In genomic region chr10:119980032-119980431, GRCm38 (mm10) we compare ENCODE assay signal across 16 mouse cellular contexts.
A peak's percentile ranks its signal among the peaks of the same experiment; 100 is the strongest.
DNase-seq lines count a peak whose midpoint lies in the region; ATAC-seq and TF ChIP-seq lines count a peak whose summit lies in the region.
"Had no signal": no experiment of that assay in that cellular context is flagged by ENCODE, and none has a peak within 500 bp of the region (broad histone marks: within the 10 kb centered on the region; RNA-seq: fewer than 3 reads in every experiment).

No protein-coding gene starts in this region.

- DNase-seq in forebrain, embryonic 10.5 days (ENCODE audit: extremely low spot score, low spot score), result no peak
- DNase-seq in forebrain, postnatal 0 days, result no peak
- DNase-seq in hindbrain, embryonic 11.5 days (ENCODE audit: low spot score), result no peak
- no peak for DNase-seq in embryonic facial prominence, embryonic 14.5 days (ENCODE audit: low spot score)
- peak; percentile 46 for DNase-seq in midbrain, embryonic 14.5 days
- no peak for DNase-seq in layer of hippocampus, postnatal 14 days (ENCODE audit: low spot score in 2 of 2)
- DNase-seq in left cerebral cortex, postnatal 14 days (ENCODE audit: low spot score in 2 of 2), result no peak
- DNase-seq: adrenal gland, postnatal 36 days; gastrocnemius, postnatal 36 days; kidney, postnatal 25 days; lung, adult 2 months; right cerebral cortex, adult 18-20 months; thymus, adult 2 months had no signal

- no peaks in the 10 kb centered on the region for H3K9me3 ChIP-seq in forebrain, embryonic 10.5 days
- no peaks in the 10 kb centered on the region for H3K9me3 ChIP-seq in forebrain, postnatal 0 days (ENCODE audit: low read length)
- no peaks in the 10 kb centered on the region for H3K9me3 ChIP-seq in hindbrain, embryonic 13.5 days
- H3K9me3 ChIP-seq in hindbrain, embryonic 11.5 days (ENCODE audit: control insufficient read depth, low read length), result no peaks in the 10 kb centered on the region
- H3K9me3 ChIP-seq in embryonic facial prominence, embryonic 14.5 days (ENCODE audit: control insufficient read depth, low read length), result no peaks in the 10 kb centered on the region
- H3K9me3 ChIP-seq in midbrain, embryonic 14.5 days (ENCODE audit: control insufficient read depth, low read length), result no peaks in the 10 kb centered on the region
- H3K9me3 ChIP-seq: intestine, embryonic 15.5 days; limb, embryonic 15.5 days had no signal

- H3K27ac ChIP-seq in forebrain, embryonic 10.5 days, result no peak overlapping the region
- H3K27ac ChIP-seq in forebrain, postnatal 0 days (ENCODE audit: low read depth, low read length), result no peak overlapping the region
- H3K27ac ChIP-seq in hindbrain, embryonic 13.5 days, result peak overlapping the region; percentile 50
- no peak overlapping the region for H3K27ac ChIP-seq in hindbrain, embryonic 11.5 days (ENCODE audit: low read depth, low read length)
- no peak overlapping the region for H3K27ac ChIP-seq in embryonic facial prominence, embryonic 14.5 days (replicated peaks; ENCODE audit: low read depth, low read length)
- peak overlapping the region; percentile 66 for H3K27ac ChIP-seq in midbrain, embryonic 14.5 days (replicated peaks; ENCODE audit: low read depth, low read length)
- H3K27ac ChIP-seq: intestine, embryonic 15.5 days; limb, embryonic 15.5 days had no signal

- intact Hi-C loops in left cerebral cortex, postnatal 14 days (cut with DNase I), result no loop called here

- H3K4me1 ChIP-seq in forebrain, embryonic 10.5 days, result peaks cover 14% of the 10 kb centered on the region
- no peaks in the 10 kb centered on the region for H3K4me1 ChIP-seq in forebrain, postnatal 0 days (ENCODE audit: insufficient read depth)
- peaks cover 8% of the 10 kb centered on the region for H3K4me1 ChIP-seq in hindbrain, embryonic 13.5 days (replicated peaks)
- no peaks in the 10 kb centered on the region for H3K4me1 ChIP-seq in hindbrain, embryonic 11.5 days (replicated peaks; ENCODE audit: control insufficient read depth, insufficient read depth, low read length)
- H3K4me1 ChIP-seq in embryonic facial prominence, embryonic 14.5 days (ENCODE audit: control insufficient read depth, insufficient read depth, low read length), result no peaks in the 10 kb centered on the region
- no peaks in the 10 kb centered on the region for H3K4me1 ChIP-seq in midbrain, embryonic 14.5 days (ENCODE audit: control insufficient read depth, insufficient read depth, low read length)
- H3K4me1 ChIP-seq: intestine, embryonic 15.5 days had no signal

- no peak overlapping the region for H3K9ac ChIP-seq in forebrain, postnatal 0 days
- no peak overlapping the region for H3K9ac ChIP-seq in hindbrain, embryonic 13.5 days
- H3K9ac ChIP-seq in hindbrain, embryonic 11.5 days (ENCODE audit: low read depth, low read length), result no peak overlapping the region
- H3K9ac ChIP-seq in embryonic facial prominence, embryonic 14.5 days (ENCODE audit: low read depth, low read length), result no peak overlapping the region
- H3K9ac ChIP-seq in midbrain, embryonic 14.5 days (replicated peaks; ENCODE audit: low read length), result no peak overlapping the region
- H3K9ac ChIP-seq: intestine, embryonic 15.5 days; limb, embryonic 15.5 days had no signal

- WGBS in forebrain, embryonic 10.5 days, result 26% methylated on average over 11 of the region's 11 CpGs
- 18% methylated on average over 11 of the region's 11 CpGs for WGBS in forebrain, postnatal 0 days
- 37% methylated on average over 11 of the region's 11 CpGs for WGBS in hindbrain, embryonic 13.5 days
- WGBS in hindbrain, embryonic 11.5 days, result 50% methylated on average over 11 of the region's 11 CpGs
- WGBS in embryonic facial prominence, embryonic 14.5 days, result 32% methylated on average over 11 of the region's 11 CpGs
- 24% methylated on average over 11 of the region's 11 CpGs for WGBS in midbrain, embryonic 14.5 days

- no peak for TF ChIP-seq CTCF in forebrain, postnatal 0 days (IDR thresholded peaks at IDR 0.05; ENCODE audit: low read depth)

- H3K4me3 ChIP-seq in forebrain, embryonic 10.5 days, result peak overlapping the region; percentile 14; the same call in 1 of the 2 replicates
- H3K4me3 ChIP-seq in forebrain, postnatal 0 days (ENCODE audit: low read depth, low read length), result no peak overlapping the region
- no peak overlapping the region for H3K4me3 ChIP-seq in hindbrain, embryonic 13.5 days
- H3K4me3 ChIP-seq in hindbrain, embryonic 11.5 days (ENCODE audit: low read depth, low read length), result no peak overlapping the region
- H3K4me3 ChIP-seq in embryonic facial prominence, embryonic 14.5 days (ENCODE audit: low read depth, low read length), result no peak overlapping the region
- H3K4me3 ChIP-seq in midbrain, embryonic 14.5 days (replicated peaks; ENCODE audit: low read depth, low read length), result no peak overlapping the region
- H3K4me3 ChIP-seq: intestine, embryonic 15.5 days; limb, embryonic 15.5 days had no signal

- no peak overlapping the region for H3K4me2 ChIP-seq in forebrain, postnatal 0 days (ENCODE audit: low read depth)
- no peak overlapping the region for H3K4me2 ChIP-seq in hindbrain, embryonic 13.5 days
- H3K4me2 ChIP-seq in hindbrain, embryonic 11.5 days (replicated peaks; ENCODE audit: low read depth, low read length), result no peak overlapping the region
- H3K4me2 ChIP-seq in embryonic facial prominence, embryonic 14.5 days (ENCODE audit: low read depth, low read length), result peak overlapping the region; percentile 12; the same call in 1 of the 2 replicates
- H3K4me2 ChIP-seq in midbrain, embryonic 14.5 days (ENCODE audit: low read length), result peak overlapping the region; percentile 21; the same call in 1 of the 2 replicates
- H3K4me2 ChIP-seq: intestine, embryonic 15.5 days; limb, embryonic 15.5 days had no signal

- H3K36me3 ChIP-seq in forebrain, embryonic 10.5 days (replicated peaks), result no peaks in the 10 kb centered on the region
- no peaks in the 10 kb centered on the region; the same call in none of the 2 replicates for H3K36me3 ChIP-seq in forebrain, postnatal 0 days (ENCODE audit: insufficient read depth)
- no peaks in the 10 kb centered on the region for H3K36me3 ChIP-seq in hindbrain, embryonic 13.5 days
- H3K36me3 ChIP-seq in hindbrain, embryonic 11.5 days (ENCODE audit: control insufficient read depth, insufficient read depth, low read length), result no peaks in the 10 kb centered on the region
- no peaks in the 10 kb centered on the region for H3K36me3 ChIP-seq in embryonic facial prominence, embryonic 14.5 days (ENCODE audit: control insufficient read depth, insufficient read depth, low read length)
- H3K36me3 ChIP-seq in midbrain, embryonic 14.5 days (ENCODE audit: control insufficient read depth, insufficient read depth, low read length), result no peaks in the 10 kb centered on the region
- H3K36me3 ChIP-seq: intestine, embryonic 15.5 days; limb, embryonic 15.5 days had no signal

- no peak for ATAC-seq in forebrain, postnatal 0 days
- ATAC-seq in hindbrain, embryonic 13.5 days (ENCODE audit: low FRiP score), result no peak
- no peak for ATAC-seq in hindbrain, embryonic 11.5 days (ENCODE audit: low FRiP score)
- no peak for ATAC-seq in embryonic facial prominence, embryonic 14.5 days (ENCODE audit: low read depth)
- ATAC-seq in midbrain, embryonic 14.5 days (ENCODE audit: low FRiP score, low TSS enrichment), result no peak
- ATAC-seq: intestine, embryonic 15.5 days had no signal

- H3K27me3 ChIP-seq in forebrain, embryonic 10.5 days (ENCODE audit: poor library complexity, severe bottlenecking), result no peaks in the 10 kb centered on the region
- H3K27me3 ChIP-seq in forebrain, postnatal 0 days (ENCODE audit: insufficient read depth, low read length), result no peaks in the 10 kb centered on the region
- no peaks in the 10 kb centered on the region for H3K27me3 ChIP-seq in hindbrain, embryonic 13.5 days
- no peaks in the 10 kb centered on the region for H3K27me3 ChIP-seq in hindbrain, embryonic 11.5 days (ENCODE audit: control insufficient read depth, insufficient read depth, low read length)
- H3K27me3 ChIP-seq in embryonic facial prominence, embryonic 14.5 days (replicated peaks; ENCODE audit: control insufficient read depth, insufficient read depth, low read length), result no peaks in the 10 kb centered on the region
- H3K27me3 ChIP-seq in midbrain, embryonic 14.5 days (ENCODE audit: control insufficient read depth, insufficient read depth, low read length), result no peaks in the 10 kb centered on the region
- H3K27me3 ChIP-seq: intestine, embryonic 15.5 days; limb, embryonic 15.5 days had no signal

Comparison
In these comparisons a context has a peak if more than half of its experiments do, and no peak if none do; other contexts are left out.
1. H3K27ac ChIP-seq: peak in hindbrain, embryonic 13.5 days (single experiment) and midbrain, embryonic 14.5 days (single experiment); none in forebrain, embryonic 10.5 days (single experiment), forebrain, postnatal 0 days (single experiment), hindbrain, embryonic 11.5 days (single experiment) and embryonic facial prominence, embryonic 14.5 days (single experiment).
2. H3K4me2 ChIP-seq: peak in embryonic facial prominence, embryonic 14.5 days (single experiment) and midbrain, embryonic 14.5 days (single experiment); none in forebrain, postnatal 0 days (single experiment), hindbrain, embryonic 13.5 days (single experiment) and hindbrain, embryonic 11.5 days (single experiment).